Mouse (Mus musculus): Measurements from ENCODE around the gene Tmem238.

- TF ChIP-seq CTCF (IDR thresholded peaks at IDR 0.05; ENCODE audit: borderline replicate concordance, insufficient read depth, low read length) (no peak), POLR2A (IDR thresholded peaks at IDR 0.05; ENCODE audit: low read depth, low read length) (no peak; the same call in 1 of the 2 replicates)
Observed at GRCm38 (mm10) chr7:4777851-4778637, 11.4 kb downstream of the Tmem238 start.

Data from embryonic fibroblast, embryonic 13.5 days (primary cell).